Mouse (Mus musculus) retina, adult 2 months (tissue): ENCODE data around the gene Itgb6.

Source experiments
- DNase-seq: peaks from one replicate; pipeline ENCODE4 v3.0.0-alpha.2; 2012; ENCODE audit warnings: low read depth, low spot score

The Itgb6 gene

GRCm38 (mm10) chr2:60722514-60722913 is at the start of gene Itgb6:
TSS of gene Itgb6 (minus strand) at chr2:60722643.
- no peak for DNase-seq

- no peak for DNase-seq
Observed at GRCm38 (mm10) chr2:60766420-60766819, 44.0 kb upstream of the Itgb6 start.

- DNase-seq = no peak
Observed at GRCm38 (mm10) chr2:60756218-60756617, 33.8 kb upstream of the Itgb6 start.

GRCm38 (mm10) chr2:60755101-60755500 is 32.7 kb upstream of the Itgb6 start:
- no peak for DNase-seq

DNA sequence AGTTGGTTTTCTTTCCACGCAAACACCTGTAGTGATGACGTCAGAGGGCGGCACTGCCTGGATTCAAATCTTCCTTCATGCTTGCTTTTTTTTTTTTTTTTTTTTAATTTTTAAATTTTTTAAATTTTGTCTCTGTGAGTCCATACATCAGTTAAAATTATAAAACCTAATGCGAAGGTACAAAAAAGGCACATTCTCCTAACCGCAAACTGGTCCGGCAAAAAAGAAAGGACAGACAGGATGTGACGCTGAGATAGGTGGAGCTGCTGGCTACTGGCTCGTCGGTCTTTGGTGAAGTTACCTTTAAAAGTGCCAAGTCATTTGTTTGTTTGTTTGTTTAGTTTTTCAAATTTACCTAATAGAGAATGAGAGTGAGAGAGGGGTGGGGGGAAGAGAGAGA is 28.8 kb upstream of the Itgb6 start:
- DNase-seq = no peak

DNA sequence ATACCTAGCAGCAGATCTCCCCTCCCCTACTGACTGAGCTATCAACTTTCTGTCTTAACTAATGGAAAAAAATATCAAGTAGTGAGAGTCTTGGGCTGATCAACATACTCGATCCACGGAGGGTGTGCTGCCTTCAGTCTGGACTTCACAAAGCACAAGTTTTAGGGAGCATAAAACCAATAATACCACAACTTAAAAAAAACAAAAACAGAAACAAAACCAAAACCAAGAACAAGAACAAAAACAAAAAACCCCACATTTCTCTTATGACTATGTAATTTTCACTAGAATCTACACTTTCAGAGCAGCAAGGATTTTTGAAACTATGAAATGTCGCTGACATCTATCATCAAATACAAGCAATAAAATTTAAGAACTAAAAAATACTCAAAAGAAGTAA is 28.1 kb upstream of the Itgb6 start:
- DNase-seq = no peak

DNA sequence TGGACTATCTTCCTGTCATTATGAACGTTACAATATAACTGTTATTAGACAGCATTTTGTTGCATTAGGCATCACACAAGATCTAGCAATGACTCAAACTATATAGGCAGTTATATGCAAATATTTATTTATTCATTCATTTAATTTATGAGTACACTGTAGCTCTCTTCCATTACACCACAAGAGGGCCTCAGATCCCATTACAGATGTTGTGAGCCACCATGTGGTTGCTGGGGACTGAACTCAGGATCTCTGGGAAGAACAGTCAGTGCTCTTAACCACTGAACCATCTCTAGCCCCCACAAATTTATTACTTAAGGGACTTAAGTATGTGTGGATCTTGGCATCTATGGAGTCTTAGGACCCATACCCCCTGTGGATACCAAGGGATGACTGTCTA is 26.1 kb upstream of the Itgb6 start:
- no peak for DNase-seq

- DNase-seq = no peak
Observed at GRCm38 (mm10) chr2:60747590-60747989, 25.1 kb upstream of the Itgb6 start.

DNA sequence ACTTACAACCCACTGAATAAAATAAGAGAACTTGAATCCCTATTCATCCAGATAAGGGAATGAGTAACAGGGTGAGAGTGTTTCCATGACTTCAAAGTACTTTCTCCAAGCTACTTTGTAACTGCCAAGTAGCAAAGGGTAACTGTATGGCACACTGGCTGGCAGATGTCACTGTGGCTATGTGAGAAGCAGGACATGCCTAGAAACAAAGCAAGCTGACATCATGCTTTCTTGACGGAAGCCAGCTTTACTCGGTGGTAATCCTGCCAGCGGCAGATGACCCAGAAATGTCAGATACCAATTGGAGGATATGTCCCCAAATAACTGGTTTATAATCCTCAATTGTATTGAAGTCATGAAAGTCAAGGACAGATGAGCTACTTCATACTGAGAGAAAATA is 22.2 kb upstream of the Itgb6 start:
- no peak for DNase-seq

GRCm38 (mm10) chr2:60739389-60740137 is 17.1 kb upstream of the Itgb6 start:
- DNase-seq = no peak

- no peak for DNase-seq
Observed at GRCm38 (mm10) chr2:60730929-60731328, 8.5 kb upstream of the Itgb6 start.

GRCm38 (mm10) chr2:60730024-60730423 is 7.6 kb upstream of the Itgb6 start:
- no peak for DNase-seq

DNA sequence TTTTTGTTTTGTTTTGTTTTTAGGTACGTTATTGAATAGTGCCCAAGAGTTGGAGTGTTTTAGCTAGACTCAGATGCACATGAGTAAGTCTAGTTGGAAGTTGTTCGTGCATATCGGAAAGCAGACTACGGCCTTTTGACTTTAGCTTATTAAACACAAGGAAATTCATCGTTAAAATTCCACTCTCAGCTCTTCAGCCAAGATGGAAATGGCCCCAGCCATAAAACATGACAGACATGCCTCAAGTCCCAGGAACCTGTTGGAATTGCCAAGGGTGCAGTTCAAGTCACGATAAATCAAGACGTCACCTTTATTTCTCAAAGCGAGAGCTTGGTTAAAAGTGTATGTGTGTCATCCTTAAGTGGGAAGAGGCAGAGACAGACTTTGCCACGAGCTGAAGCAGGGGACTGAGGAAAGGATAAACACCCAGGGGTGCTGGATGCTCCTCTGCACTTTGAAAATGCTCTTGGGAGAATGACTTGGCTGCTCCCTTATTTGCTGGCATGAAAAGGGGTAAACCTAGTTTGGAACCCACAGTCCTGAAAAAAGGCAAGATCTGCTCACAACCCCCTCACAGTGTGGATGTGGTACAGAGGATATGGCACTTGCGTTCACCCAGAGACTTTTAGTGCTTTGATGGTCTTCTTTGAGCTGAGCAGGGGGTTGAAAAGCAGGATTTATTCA is 6.6 kb upstream of the Itgb6 start:
- DNase-seq = no peak

DNA sequence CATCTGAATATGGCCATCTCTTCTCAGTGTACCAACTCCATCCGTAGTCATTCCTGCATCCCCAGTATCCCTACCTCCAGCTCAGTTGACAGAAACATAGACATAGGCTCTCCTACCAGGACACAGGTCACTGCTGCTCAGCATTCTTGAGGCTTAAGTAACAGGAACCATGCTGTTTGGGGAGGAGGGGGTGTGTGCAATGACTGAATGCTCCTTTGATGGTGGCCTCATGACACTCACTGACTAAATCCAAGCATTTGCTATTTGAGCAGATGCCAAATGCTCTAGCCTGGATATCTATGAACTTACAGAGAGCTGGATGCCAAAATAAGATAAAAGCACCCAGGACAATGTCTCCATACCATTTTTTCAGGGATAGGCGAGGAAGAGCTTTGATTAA is 2.2 kb upstream of the Itgb6 start:
- DNase-seq = no peak

- no peak for DNase-seq
Observed at GRCm38 (mm10) chr2:60722967-60723366, 524 bp upstream of the Itgb6 start.

GRCm38 (mm10) chr2:60720906-60721305 is 1.5 kb downstream of the Itgb6 start:
- DNase-seq = no peak

GRCm38 (mm10) chr2:60720205-60720604 is 2.2 kb downstream of the Itgb6 start:
- no peak for DNase-seq

- no peak for DNase-seq
Observed at GRCm38 (mm10) chr2:60717348-60717747, 5.1 kb downstream of the Itgb6 start.

DNA sequence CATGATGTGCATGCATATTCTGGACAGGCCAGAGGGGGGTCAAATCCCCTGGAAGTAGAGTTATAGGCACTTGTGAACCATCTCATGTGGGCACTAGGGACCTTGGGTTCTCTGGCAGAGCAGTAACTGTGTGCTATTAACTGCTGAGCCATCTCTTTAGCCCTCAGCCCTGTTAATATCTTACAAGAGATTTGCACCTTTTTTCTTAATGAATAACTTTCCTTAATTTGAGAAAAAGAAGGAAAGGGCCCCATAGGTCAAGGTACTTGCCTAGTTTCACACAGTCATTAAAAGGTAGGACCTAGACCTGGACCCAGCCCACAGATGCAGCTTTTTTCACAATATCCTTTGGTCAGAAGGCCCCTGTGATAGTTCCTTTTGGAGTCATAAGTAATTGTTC is 5.9 kb downstream of the Itgb6 start:
- no peak for DNase-seq

- DNase-seq = no peak
Observed at GRCm38 (mm10) chr2:60715771-60716170, 6.7 kb downstream of the Itgb6 start.

- DNase-seq = no peak
Observed at GRCm38 (mm10) chr2:60714971-60715502, 7.4 kb downstream of the Itgb6 start.

DNA sequence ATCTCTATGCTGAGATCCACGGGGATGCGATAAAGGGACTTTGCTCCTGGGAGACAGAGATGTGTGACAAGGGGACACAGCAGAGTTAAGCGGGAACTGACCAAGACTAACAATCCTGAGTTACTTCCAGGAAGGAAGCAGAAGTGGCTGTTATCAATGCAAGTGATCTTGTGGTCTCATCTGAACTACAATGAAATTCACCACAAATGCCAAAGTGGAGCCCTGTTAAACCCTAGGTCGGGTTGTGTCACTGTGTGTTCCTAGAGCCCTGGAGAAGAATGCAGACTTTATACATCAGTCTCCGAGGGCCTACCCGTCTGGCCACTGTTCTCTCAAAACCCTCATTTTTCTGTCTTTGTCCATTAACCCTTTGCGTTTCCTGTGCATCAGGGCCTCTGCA is 8.0 kb downstream of the Itgb6 start:
- no peak for DNase-seq

GRCm38 (mm10) chr2:60713857-60714256 is 8.6 kb downstream of the Itgb6 start:
- DNase-seq = no peak
